Mouse (Mus musculus) gastrocnemius, postnatal 10 days (tissue): ENCODE measurements around the gene Olfr1432. TPM values are rescaled to one million over a fixed set of nuclear protein-coding genes. Genes with fewer than 3 reads are reported as not detected.
"Not testable (repeated sequence)": the region's sequence is repeated elsewhere in the genome, so short reads cannot be mapped to it uniquely, and the experiment has no call there.

Experiments
- DNase-seq: peaks from one replicate; pipeline ENCODE4 v3.0.0; 2021; ENCODE audit warnings: mixed read lengths
- long read RNA-seq, 2 experiments: library from polyadenylated mRNA; stranded (forward); transcript quantifications; one replicate each; pipeline ENCODE4 v2.0.0; 2021
- total RNA-seq, 2 experiments: library from RNA; stranded (reverse); gene quantifications; 2 replicates each; pipeline ENCODE4 v1.2.3; 2021

The Olfr1432 gene
- not detected for total RNA-seq
- long read RNA-seq, experiment 1: 0 reads
- long read RNA-seq, experiment 2: 0 reads

DNA sequence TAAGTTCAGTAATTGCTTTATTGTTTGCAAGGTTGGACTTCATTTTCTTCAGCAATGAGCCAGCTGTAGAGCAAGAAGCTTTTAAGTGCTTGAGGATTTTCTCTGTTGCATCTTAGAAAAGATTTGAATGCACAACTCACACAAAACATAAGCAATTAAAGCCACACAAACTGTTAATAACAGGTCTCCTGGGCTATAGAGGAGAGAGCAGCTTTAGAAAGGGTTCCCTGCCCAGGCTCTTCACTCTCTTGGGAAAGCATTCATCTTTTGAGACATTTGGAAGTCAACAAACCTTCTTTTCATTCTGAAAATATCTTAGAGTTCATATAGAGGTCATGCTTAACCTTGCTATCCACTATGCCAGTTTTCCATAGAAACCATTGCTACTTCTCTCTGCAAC lies at the start of gene Olfr1432:
Gene Olfr1432 (minus strand): TSS at position 101 of the 400 bp plus-strand sequence.
- DNase-seq: not testable (repeated sequence)

GRCm38 (mm10) chr19:12279554-12279953 lies 47.2 kb upstream of the Olfr1432 start, which contains the start of gene Olfr1434:
Gene Olfr1434, plus strand, starts transcription at chr19:12279854.
- DNase-seq: no peak

GRCm38 (mm10) chr19:12260732-12261131 lies 28.3 kb upstream of the Olfr1432 start, which contains the start of gene Olfr235:
Gene Olfr235, plus strand, starts transcription at chr19:12261032.
- no peak for DNase-seq

- no peak for DNase-seq
Observed at GRCm38 (mm10) chr19:12241559-12241958, 9.2 kb upstream of the Olfr1432 start, which contains the start of gene Olfr262. Gene Olfr262, minus strand, starts transcription at chr19:12241659.

DNA sequence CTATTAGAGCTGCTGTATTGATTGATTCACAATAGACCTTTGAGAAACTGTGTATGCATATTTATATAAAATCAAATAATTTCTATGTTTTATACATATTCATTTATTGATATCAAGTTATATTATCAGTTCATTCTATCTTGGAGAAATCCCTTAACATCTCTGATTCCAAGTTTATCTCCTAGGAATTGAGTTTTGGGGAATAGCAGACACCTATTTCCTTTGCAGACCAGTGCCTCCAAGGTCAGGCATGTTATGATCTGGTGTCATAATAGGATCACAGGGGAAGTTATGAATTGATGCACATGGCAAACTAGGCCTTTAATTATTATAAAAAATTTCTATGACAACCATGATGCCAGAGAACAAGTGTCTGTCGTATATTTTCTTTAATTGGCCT lies 32.1 kb downstream of the Olfr1432 start, which contains the start of gene Olfr1431:
Gene Olfr1431 (plus strand): TSS at position 301 of the 400 bp plus-strand sequence.
- no peak for DNase-seq

GRCm38 (mm10) chr19:12199076-12199475 lies 33.3 kb downstream of the Olfr1432 start:
- DNase-seq: not testable (repeated sequence)

Other genes starting within 250 kb of the Olfr1432 start
- not detected for gene Olfr1423, start 191.3 kb downstream of the Olfr1432 start, total RNA-seq
- not detected for gene Olfr1424, start 169.9 kb downstream of the Olfr1432 start, total RNA-seq
- not detected for gene Olfr1425, start 154.9 kb downstream of the Olfr1432 start, total RNA-seq
- gene Olfr1426, start 140.6 kb downstream of the Olfr1432 start, total RNA-seq: not detected
- gene Olfr1427, start 129.3 kb downstream of the Olfr1432 start, total RNA-seq: not detected
- gene Olfr1428, start 116.7 kb downstream of the Olfr1432 start, total RNA-seq: not detected
- gene Olfr76, start 109.4 kb downstream of the Olfr1432 start, total RNA-seq: not detected
- not detected for gene Olfr1555-ps1, start 62.5 kb downstream of the Olfr1432 start, total RNA-seq
- gene Olfr1431, start 32.0 kb downstream of the Olfr1432 start, total RNA-seq: not detected
- gene Olfr262, start 9.1 kb upstream of the Olfr1432 start, total RNA-seq: not detected
- not detected for gene Olfr235, start 28.4 kb upstream of the Olfr1432 start, total RNA-seq
- not detected for gene Olfr1434, start 47.3 kb upstream of the Olfr1432 start, total RNA-seq
- not detected for gene Olfr1436, start 66.5 kb upstream of the Olfr1432 start, total RNA-seq
- not detected for gene Olfr1437, start 92.5 kb upstream of the Olfr1432 start, total RNA-seq
- not detected for gene Olfr1438-ps1, start 103.3 kb upstream of the Olfr1432 start, total RNA-seq
- gene Olfr1440, start 154.7 kb upstream of the Olfr1432 start, total RNA-seq: not detected
- not detected for gene Olfr1441, start 184.8 kb upstream of the Olfr1432 start, total RNA-seq
- gene Pfpl, start 195.3 kb upstream of the Olfr1432 start, total RNA-seq: not detected
- gene Mpeg1, start 228.2 kb upstream of the Olfr1432 start, total RNA-seq: 1 to 10 TPM; 2.0 to 4.1 TPM